Mouse (Mus musculus) embryonic facial prominence, embryonic 15.5 days (tissue): Measurements from ENCODE around the gene Dkkl1. TPM values are rescaled to one million over a fixed set of nuclear protein-coding genes. Genes with fewer than 3 reads are reported as not detected.

ENCODE experiments used
- ATAC-seq: fragments of 200-750 bp; cut with Nextera tagmentation; 2 replicates; pipeline ENCODE4 v1.8.0; 2017; ENCODE audit warnings: low read depth, moderate TSS enrichment; ENCODE audit not compliant: insufficient number of reproducible peaks, low FRiP score, low TSS enrichment
- H3K27ac ChIP-seq: fragments of 300-500 bp; sonication (generic); replicated peaks from 2 replicates; pipeline ENCODE4 v1.5.1; 2015; ENCODE audit warnings: mild to moderate bottlenecking, inconsistent platforms
- H3K27me3 ChIP-seq: fragments of 300-500 bp; sonication (generic); 2 replicates; pipeline ENCODE4 v1.6.1; 2015; ENCODE audit warnings: inconsistent platforms
- H3K36me3 ChIP-seq: fragments of 300-500 bp; sonication (generic); 2 replicates; pipeline ENCODE4 v1.6.1; 2015; ENCODE audit warnings: mild to moderate bottlenecking, inconsistent platforms
- H3K4me1 ChIP-seq: fragments of 300-500 bp; sonication (generic); 2 replicates; pipeline ENCODE4 v1.6.1; 2015; ENCODE audit warnings: inconsistent platforms
- H3K4me2 ChIP-seq: fragments of 300-500 bp; sonication (generic); replicated peaks from 2 replicates; pipeline ENCODE4 v1.6.1; 2015; ENCODE audit warnings: mild to moderate bottlenecking, inconsistent platforms
- H3K4me3 ChIP-seq: fragments of 300-500 bp; sonication (generic); replicated peaks from 2 replicates; pipeline ENCODE4 v1.5.1; 2015; ENCODE audit warnings: mild to moderate bottlenecking, inconsistent platforms
- H3K9ac ChIP-seq: fragments of 300-500 bp; sonication (generic); 2 replicates; pipeline ENCODE4 v1.6.1; 2015; ENCODE audit warnings: inconsistent platforms
- H3K9me3 ChIP-seq: fragments of 300-500 bp; sonication (generic); replicated peaks from 2 replicates; pipeline ENCODE4 v1.6.1; 2016; ENCODE audit warnings: inconsistent platforms
- WGBS: fragments of 180-500 bp; shearing (Covaris S2); methylation state at CpG from one replicate; pipeline ENCODE4 v1.1.7; 2015; 5-methylcytosine and 5-hydroxymethylcytosine counted together
- polyA plus RNA-seq: library from polyadenylated mRNA; unstranded; fragments of >200 nt; fragmentation: Nextera tagmentation; extraction: Ambion mirVana; gene quantifications from 2 replicates; pipeline ENCODE4 v1.2.1, GENCODE M21; 2015

Gene Dkkl1
- polyA plus RNA-seq, 1 experiment from 2014 or later = 38.5 TPM

GRCm38 (mm10) chr7:45191803-45192363, 20.1 kb downstream of the Dkkl1 start:
- no peak overlapping the region for H3K4me3 ChIP-seq
- peaks cover 8% of the 10 kb centered on the region for H3K4me1 ChIP-seq
- peak; percentile 81 for ATAC-seq
- no peak overlapping the region for H3K4me2 ChIP-seq
- H3K9me3 ChIP-seq = no peaks in the 10 kb centered on the region
- no peak overlapping the region for H3K27ac ChIP-seq
- no peak overlapping the region for H3K9ac ChIP-seq
- 4% methylated on average over 8 of the region's 8 CpGs for WGBS
- no peaks in the 10 kb centered on the region for H3K36me3 ChIP-seq
- peaks cover 30% of the 10 kb centered on the region for H3K27me3 ChIP-seq

- 58% methylated on average over 2 of the region's 2 CpGs for WGBS
- peaks cover 8% of the 10 kb centered on the region for H3K4me1 ChIP-seq
- H3K9me3 ChIP-seq = no peaks in the 10 kb centered on the region
- H3K9ac ChIP-seq = no peak overlapping the region
- peaks cover 37% of the 10 kb centered on the region for H3K27me3 ChIP-seq
- H3K4me2 ChIP-seq = no peak overlapping the region
- H3K36me3 ChIP-seq = no peaks in the 10 kb centered on the region
- no peak overlapping the region for H3K27ac ChIP-seq
- ATAC-seq = no peak
- H3K4me3 ChIP-seq = no peak overlapping the region
These were observed 20.8 kb downstream of the Dkkl1 start for GRCm38 (mm10) chr7:45191161-45191560.

- H3K27ac ChIP-seq = no peak overlapping the region
- H3K9me3 ChIP-seq = no peaks in the 10 kb centered on the region
- no peaks in the 10 kb centered on the region for H3K36me3 ChIP-seq
- 84% methylated on average over 6 of the region's 6 CpGs for WGBS
- peaks cover 8% of the 10 kb centered on the region for H3K4me1 ChIP-seq
- no peak overlapping the region for H3K4me3 ChIP-seq
- ATAC-seq = no peak
- H3K9ac ChIP-seq = no peak overlapping the region
- H3K4me2 ChIP-seq = no peak overlapping the region
- H3K27me3 ChIP-seq = peaks cover 47% of the 10 kb centered on the region
These were observed 21.8 kb downstream of the Dkkl1 start for GRCm38 (mm10) chr7:45190186-45190585.

- Histone ChIP-seq H3K36me3 (no peaks in the 10 kb centered on the region), H3K27ac (no peak overlapping the region), H3K27me3 (peaks cover 53% of the 10 kb centered on the region), H3K4me1 (peaks cover 8% of the 10 kb centered on the region), H3K9ac (no peak overlapping the region), H3K4me2 (no peak overlapping the region), H3K4me3 (no peak overlapping the region), H3K9me3 (no peaks in the 10 kb centered on the region)
- ATAC-seq = no peak
- WGBS = 51% methylated on average over 16 of the region's 16 CpGs
These were observed 22.3 kb downstream of the Dkkl1 start for GRCm38 (mm10) chr7:45189600-45189999.

- no peak for ATAC-seq
- no peaks in the 10 kb centered on the region for H3K36me3 ChIP-seq
- peaks cover 87% of the 10 kb centered on the region for H3K27me3 ChIP-seq
- no peaks in the 10 kb centered on the region for H3K9me3 ChIP-seq
- H3K4me2 ChIP-seq = no peak overlapping the region
- no peak overlapping the region for H3K27ac ChIP-seq
- H3K4me1 ChIP-seq = peaks cover 15% of the 10 kb centered on the region
- H3K4me3 ChIP-seq = no peak overlapping the region
- 46% methylated on average over 7 of the region's 7 CpGs for WGBS
- no peak overlapping the region for H3K9ac ChIP-seq
These were observed 26.0 kb downstream of the Dkkl1 start for GRCm38 (mm10) chr7:45185921-45186320.

- Histone ChIP-seq H3K4me2 (no peak overlapping the region), H3K9ac (no peak overlapping the region), H3K9me3 (no peaks in the 10 kb centered on the region), H3K4me3 (no peak overlapping the region), H3K27me3 (peaks cover 94% of the 10 kb centered on the region), H3K27ac (no peak overlapping the region), H3K36me3 (no peaks in the 10 kb centered on the region), H3K4me1 (peaks cover 15% of the 10 kb centered on the region)
- ATAC-seq = no peak
- WGBS = 65% methylated on average over 7 of the region's 7 CpGs
These were observed 28.3 kb downstream of the Dkkl1 start for GRCm38 (mm10) chr7:45183672-45184071.

GRCm38 (mm10) chr7:45182606-45183005, 29.3 kb downstream of the Dkkl1 start:
- peaks cover 15% of the 10 kb centered on the region for H3K4me1 ChIP-seq
- no peaks in the 10 kb centered on the region for H3K36me3 ChIP-seq
- no peak overlapping the region for H3K27ac ChIP-seq
- H3K4me2 ChIP-seq = peak overlapping the region; percentile 53
- ATAC-seq = no peak
- H3K9me3 ChIP-seq = no peaks in the 10 kb centered on the region
- peak overlapping the region; percentile 31 for H3K4me3 ChIP-seq
- no peak overlapping the region for H3K9ac ChIP-seq
- WGBS = 14% methylated on average over 11 of the region's 11 CpGs
- H3K27me3 ChIP-seq = peaks cover 97% of the 10 kb centered on the region

GRCm38 (mm10) chr7:45182199-45182601, 29.7 kb downstream of the Dkkl1 start:
- Histone ChIP-seq H3K27me3 (peaks cover 99% of the 10 kb centered on the region), H3K4me3 (peak overlapping the region; percentile 31), H3K4me1 (peaks cover 15% of the 10 kb centered on the region), H3K27ac (no peak overlapping the region), H3K9me3 (no peaks in the 10 kb centered on the region), H3K4me2 (peak overlapping the region; percentile 53), H3K36me3 (no peaks in the 10 kb centered on the region), H3K9ac (no peak overlapping the region)
- under 1% methylated on average over 34 of the region's 34 CpGs for WGBS
- peak; percentile 81 for ATAC-seq

GRCm38 (mm10) chr7:45181540-45181939, 30.4 kb downstream of the Dkkl1 start:
- Histone ChIP-seq H3K4me3 (peak overlapping the region; percentile 12), H3K4me1 (peaks cover 15% of the 10 kb centered on the region), H3K4me2 (peak overlapping the region; percentile 53; the same call in 1 of the 2 replicates), H3K36me3 (no peaks in the 10 kb centered on the region), H3K9me3 (no peaks in the 10 kb centered on the region), H3K9ac (no peak overlapping the region), H3K27ac (no peak overlapping the region), H3K27me3 (peaks cover 99% of the 10 kb centered on the region)
- ATAC-seq = no peak
- 3% methylated on average over 35 of the region's 35 CpGs for WGBS

- H3K4me2 ChIP-seq = peak within 1 kb of the TSS; percentile 53; the same call in 1 of the 2 replicates
- H3K27ac ChIP-seq = no peak within 1 kb of the TSS
- WGBS = 17% methylated on average over 20 of the region's 20 CpGs
- no peaks in the 10 kb centered on the region for H3K9me3 ChIP-seq
- H3K4me3 ChIP-seq = peak within 1 kb of the TSS; percentile 12
- ATAC-seq = no peak
- no peak within 1 kb of the TSS for H3K9ac ChIP-seq
- H3K27me3 ChIP-seq = peaks cover 100% of the 10 kb centered on the region
- no peaks in the 10 kb centered on the region for H3K36me3 ChIP-seq
- peaks cover 21% of the 10 kb centered on the region for H3K4me1 ChIP-seq
These were observed 31.0 kb downstream of the Dkkl1 start, which contains the start of gene Pth2 for GRCm38 (mm10) chr7:45180896-45181477. TSS of gene Pth2 (plus strand) at chr7:45180995.

- Histone ChIP-seq H3K27me3 (peaks cover 100% of the 10 kb centered on the region), H3K4me3 (no peak within 1 kb of the TSS), H3K4me2 (no peak within 1 kb of the TSS), H3K36me3 (no peaks in the 10 kb centered on the region), H3K9me3 (no peaks in the 10 kb centered on the region), H3K4me1 (peaks cover 31% of the 10 kb centered on the region), H3K9ac (no peak within 1 kb of the TSS), H3K27ac (no peak within 1 kb of the TSS)
- 23% methylated on average over 7 of the region's 7 CpGs for WGBS
- ATAC-seq = no peak
These were observed 32.5 kb downstream of the Dkkl1 start, which contains the start of gene Gfy for GRCm38 (mm10) chr7:45179469-45179868. TSS of gene Gfy (minus strand) at chr7:45179569.

- Histone ChIP-seq H3K27me3 (peaks cover 98% of the 10 kb centered on the region), H3K9ac (no peak overlapping the region), H3K9me3 (no peaks in the 10 kb centered on the region), H3K4me1 (peaks cover 32% of the 10 kb centered on the region), H3K36me3 (no peaks in the 10 kb centered on the region), H3K4me3 (no peak overlapping the region), H3K27ac (no peak overlapping the region), H3K4me2 (no peak overlapping the region)
- WGBS = 21% methylated on average over 7 of the region's 7 CpGs
- no peak for ATAC-seq
These were observed 33.4 kb downstream of the Dkkl1 start for GRCm38 (mm10) chr7:45178550-45178949.
